Mouse (Mus musculus): Measurements from ENCODE around the gene Npas1. TPM values are rescaled to one million over a fixed set of nuclear protein-coding genes. Genes with fewer than 3 reads are reported as not detected.

The Npas1 gene
- total RNA-seq, 1 experiment: 0.22 TPM

DNA sequence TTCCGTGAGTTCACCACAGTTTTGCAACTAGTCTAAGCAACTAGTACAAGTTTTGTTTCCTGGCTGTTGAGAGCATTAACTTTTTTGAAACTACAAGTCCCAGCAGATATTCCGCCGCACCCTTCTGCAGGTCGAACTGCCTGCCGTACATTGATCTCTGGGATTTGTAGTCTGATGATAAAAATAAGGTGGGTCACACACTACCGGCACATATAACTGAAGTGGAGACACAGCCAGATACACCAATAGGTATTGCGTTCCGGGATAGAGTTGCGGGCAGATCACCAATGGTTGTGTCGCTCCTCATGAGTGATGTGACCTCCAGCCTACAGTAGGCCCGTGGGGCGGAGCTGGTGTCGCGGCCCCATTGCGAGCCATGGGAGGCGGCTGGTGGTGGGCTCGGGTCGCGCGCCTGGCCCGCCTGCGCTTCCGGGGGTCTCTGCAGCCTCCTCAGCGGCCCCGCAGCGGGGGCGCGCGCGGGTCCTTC is 24.9 kb downstream of the Npas1 start, which contains the start of gene Tmem160:
Gene Tmem160, plus strand, starts transcription at position 193 of the 487 bp plus-strand sequence.
- peaks cover 2 to 8% of the 10 kb centered on the region in 2 experiments; a peak in 3 of 4 replicates for H3K4me1 ChIP-seq (ENCODE audit: control insufficient read depth in 2 of 2, insufficient read depth in 2 of 2, low read length in 2 of 2, poor library complexity in 1 of 2)
- no peak within 1 kb of the TSS for H3K27ac ChIP-seq (ENCODE audit: insufficient read depth, low read depth, low read length, poor library complexity, severe bottlenecking)
- H3K9ac ChIP-seq (ENCODE audit: insufficient read depth, low read depth, low read length, poor library complexity, severe bottlenecking): peak within 1 kb of the TSS; percentile 75
- peak; percentile 80 for DNase-seq (ENCODE audit: low read depth, low spot score)
- peak within 1 kb of the TSS; percentile 88 to 93 for H3K4me3 ChIP-seq (ENCODE audit: insufficient read depth in 1 of 2, low read depth in 1 of 2, low read length in 2 of 2, poor library complexity in 1 of 2, severe bottlenecking in 1 of 2)
- in situ Hi-C loops (cut with MboI; ENCODE audit: low sequenced_read_pairs in 2 of 2, unreplicated experiment in 2 of 2): no loop called here
- H3K36me3 ChIP-seq (ENCODE audit: control insufficient read depth, insufficient read depth, low read length, poor library complexity, severe bottlenecking): peaks cover 3% of the 10 kb centered on the region; the same call in 1 of the 2 replicates
- H3K9me3 ChIP-seq (ENCODE audit: control insufficient read depth, insufficient read depth, low read depth, low read length): no peaks in the 10 kb centered on the region
- TF ChIP-seq MAFK (IDR thresholded peaks at IDR 0.05; ENCODE audit: insufficient read depth, low read depth, low read length) (no peak), ZNF384 (IDR thresholded peaks at IDR 0.05; ENCODE audit: low read depth, low read length) (no peak), ZC3H11A (IDR thresholded peaks at IDR 0.05; ENCODE audit: borderline replicate concordance, low read depth, low read length) (no peak), CHD2 (IDR thresholded peaks at IDR 0.05; ENCODE audit: low read depth, low read length) (peak; percentile 90), HCFC1 (IDR thresholded peaks at IDR 0.05; ENCODE audit: borderline replicate concordance, insufficient read depth, low read length) (peak; percentile 98)

DNA sequence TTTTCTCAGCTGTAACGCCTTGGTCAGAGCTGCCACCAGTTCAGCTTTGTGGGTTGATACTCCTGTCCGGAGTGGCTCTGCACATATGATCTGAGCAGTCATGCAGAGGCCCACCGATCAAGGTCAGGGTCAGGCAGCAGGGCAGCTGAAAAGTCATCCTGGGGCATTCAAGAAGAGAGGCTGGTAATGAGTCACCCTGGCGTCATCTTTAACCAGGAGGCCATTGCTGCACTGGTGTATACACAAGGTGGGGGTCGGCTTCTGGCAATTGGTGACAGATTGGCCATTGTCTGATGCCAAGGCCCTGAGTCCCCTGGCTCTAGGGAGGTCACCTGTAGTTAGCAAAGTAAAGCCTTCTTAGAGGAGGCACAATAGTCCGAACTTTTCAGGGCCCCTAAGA is 25.9 kb downstream of the Npas1 start:
- Histone ChIP-seq H3K9me3 (ENCODE audit: control insufficient read depth, insufficient read depth, low read depth, low read length) (no peaks in the 10 kb centered on the region), H3K4me3 (ENCODE audit: insufficient read depth in 1 of 2, low read depth in 1 of 2, low read length in 2 of 2, poor library complexity in 1 of 2, severe bottlenecking in 1 of 2) (no peak overlapping the region), H3K36me3 (ENCODE audit: control insufficient read depth, insufficient read depth, low read length, poor library complexity, severe bottlenecking) (peaks cover 3% of the 10 kb centered on the region; the same call in 1 of the 2 replicates), H3K27ac (ENCODE audit: insufficient read depth, low read depth, low read length, poor library complexity, severe bottlenecking) (no peak overlapping the region), H3K9ac (ENCODE audit: insufficient read depth, low read depth, low read length, poor library complexity, severe bottlenecking) (no peak overlapping the region), H3K4me1 (ENCODE audit: control insufficient read depth in 2 of 2, insufficient read depth in 2 of 2, low read length in 2 of 2, poor library complexity in 1 of 2) (peaks cover 2 to 8% of the 10 kb centered on the region in 2 experiments; a peak in 3 of 4 replicates)
- in situ Hi-C loops (cut with MboI; ENCODE audit: low sequenced_read_pairs in 2 of 2, unreplicated experiment in 2 of 2): no loop called here
- TF ChIP-seq ZC3H11A (IDR thresholded peaks at IDR 0.05; ENCODE audit: borderline replicate concordance, low read depth, low read length) (no peak), CHD2 (IDR thresholded peaks at IDR 0.05; ENCODE audit: low read depth, low read length) (no peak), ZNF384 (IDR thresholded peaks at IDR 0.05; ENCODE audit: low read depth, low read length) (no peak), HCFC1 (IDR thresholded peaks at IDR 0.05; ENCODE audit: borderline replicate concordance, insufficient read depth, low read length) (no peak), MAFK (IDR thresholded peaks at IDR 0.05; ENCODE audit: insufficient read depth, low read depth, low read length) (no peak)
- no peak for DNase-seq (ENCODE audit: low read depth, low spot score)

DNA sequence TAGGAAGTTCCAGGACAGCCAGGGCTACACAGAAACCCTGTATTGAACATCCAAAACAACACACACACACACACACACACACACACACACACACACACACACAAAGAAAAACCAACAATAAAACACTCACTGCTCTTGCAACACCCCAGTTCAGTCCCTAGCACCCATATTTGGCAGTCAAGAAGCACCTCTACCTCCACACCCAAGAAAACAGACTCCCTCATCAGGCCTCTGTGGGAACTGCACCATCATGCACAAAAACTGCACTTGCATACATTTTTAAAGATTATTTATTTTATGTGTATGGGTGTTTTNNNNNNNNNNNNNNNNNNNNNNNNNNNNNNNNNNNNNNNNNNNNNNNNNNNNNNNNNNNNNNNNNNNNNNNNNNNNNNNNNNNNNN is 36.3 kb downstream of the Npas1 start:
- TF ChIP-seq ZNF384 (IDR thresholded peaks at IDR 0.05; ENCODE audit: low read depth, low read length) (no peak), ZC3H11A (IDR thresholded peaks at IDR 0.05; ENCODE audit: borderline replicate concordance, low read depth, low read length) (no peak), HCFC1 (IDR thresholded peaks at IDR 0.05; ENCODE audit: borderline replicate concordance, insufficient read depth, low read length) (no peak), CHD2 (IDR thresholded peaks at IDR 0.05; ENCODE audit: low read depth, low read length) (no peak), MAFK (IDR thresholded peaks at IDR 0.05; ENCODE audit: insufficient read depth, low read depth, low read length) (no peak)
- Histone ChIP-seq H3K36me3 (ENCODE audit: control insufficient read depth, insufficient read depth, low read length, poor library complexity, severe bottlenecking) (no peaks in the 10 kb centered on the region), H3K9me3 (ENCODE audit: control insufficient read depth, insufficient read depth, low read depth, low read length) (no peaks in the 10 kb centered on the region), H3K4me3 (ENCODE audit: insufficient read depth in 1 of 2, low read depth in 1 of 2, low read length in 2 of 2, poor library complexity in 1 of 2, severe bottlenecking in 1 of 2) (no peak overlapping the region), H3K4me1 (ENCODE audit: control insufficient read depth in 2 of 2, insufficient read depth in 2 of 2, low read length in 2 of 2, poor library complexity in 1 of 2) (no peaks in the 10 kb centered on the region), H3K27ac (ENCODE audit: insufficient read depth, low read depth, low read length, poor library complexity, severe bottlenecking) (no peak overlapping the region), H3K9ac (ENCODE audit: insufficient read depth, low read depth, low read length, poor library complexity, severe bottlenecking) (no peak overlapping the region)
- DNase-seq (ENCODE audit: low read depth, low spot score): no peak
- in situ Hi-C loops (cut with MboI; ENCODE audit: low sequenced_read_pairs in 2 of 2, unreplicated experiment in 2 of 2): no loop called here

DNA sequence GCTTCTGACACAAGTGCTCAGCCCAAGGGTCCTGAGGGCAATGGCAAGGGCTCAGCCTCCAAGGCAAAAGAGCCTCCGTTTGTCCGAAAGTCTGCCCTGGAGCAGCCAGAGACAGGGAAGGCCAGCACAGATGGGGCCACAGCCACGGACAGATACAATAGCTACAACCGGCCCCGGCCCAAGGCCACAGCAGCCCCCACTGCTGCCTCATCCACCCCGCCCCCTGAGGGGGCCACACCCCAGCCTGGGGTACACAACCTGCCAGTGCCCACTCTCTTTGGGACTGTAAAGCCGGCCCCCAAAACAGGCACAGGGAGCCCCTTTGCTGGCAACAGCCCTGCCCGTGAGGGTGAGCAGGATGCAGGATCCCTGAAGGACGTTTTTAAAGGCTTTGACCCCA is 42.4 kb downstream of the Npas1 start:
- Histone ChIP-seq H3K27ac (ENCODE audit: insufficient read depth, low read depth, low read length, poor library complexity, severe bottlenecking) (no peak overlapping the region), H3K4me1 (ENCODE audit: control insufficient read depth in 2 of 2, insufficient read depth in 2 of 2, low read length in 2 of 2, poor library complexity in 1 of 2) (peaks cover 0 to 3% of the 10 kb centered on the region in 2 experiments; a peak in 1 of 4 replicates), H3K36me3 (ENCODE audit: control insufficient read depth, insufficient read depth, low read length, poor library complexity, severe bottlenecking) (peaks cover 57% of the 10 kb centered on the region), H3K9me3 (ENCODE audit: control insufficient read depth, insufficient read depth, low read depth, low read length) (no peaks in the 10 kb centered on the region), H3K4me3 (ENCODE audit: insufficient read depth in 1 of 2, low read depth in 1 of 2, low read length in 2 of 2, poor library complexity in 1 of 2, severe bottlenecking in 1 of 2) (no peak overlapping the region), H3K9ac (ENCODE audit: insufficient read depth, low read depth, low read length, poor library complexity, severe bottlenecking) (no peak overlapping the region)
- in situ Hi-C loops (cut with MboI; ENCODE audit: low sequenced_read_pairs in 2 of 2, unreplicated experiment in 2 of 2): no loop called here
- TF ChIP-seq MAFK (IDR thresholded peaks at IDR 0.05; ENCODE audit: insufficient read depth, low read depth, low read length): no peak
- no peak for TF ChIP-seq ZC3H11A (IDR thresholded peaks at IDR 0.05; ENCODE audit: borderline replicate concordance, low read depth, low read length)
- DNase-seq (ENCODE audit: low read depth, low spot score): no peak
